Mouse (Mus musculus) mature B cell (primary cell): ENCODE measurements around the gene Enkur.

Source experiments
- in situ Hi-C: fragments of 300-500 bp; cut with MboI; formaldehyde crosslinking; loops from 2 replicates; pipeline ENCODE4 v1.14.3; 2019

Enkur gene

DNA sequence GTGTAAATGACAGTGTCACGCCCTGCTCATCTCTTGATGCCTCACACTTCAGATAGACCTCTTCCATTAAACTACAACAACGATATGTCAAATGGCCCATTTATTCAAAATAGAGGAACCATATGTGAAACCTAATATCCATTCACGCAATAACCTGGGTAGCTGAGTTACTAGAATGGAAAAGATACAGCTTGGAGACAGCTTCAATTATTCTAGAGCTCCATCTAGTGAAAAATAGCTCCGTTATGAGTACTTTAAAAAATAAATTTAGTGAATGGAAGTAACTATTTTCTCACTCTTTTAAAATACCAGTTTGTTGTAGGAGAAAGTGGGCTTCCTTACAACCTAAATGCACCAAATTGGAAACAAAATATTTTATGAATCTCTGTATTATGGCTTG, 16.6 kb downstream of the Enkur start:
- in situ Hi-C loops, result loop anchor here (10.0 kb wide), 1 partner anchor 294 kb away; no protein-coding TSS in a partner anchor

GRCm38 (mm10) chr2:21187576-21187975, 17.6 kb downstream of the Enkur start:
- in situ Hi-C loops, result loop anchor here (10.0 kb wide), 1 partner anchor 293 kb away; no protein-coding TSS in a partner anchor

DNA sequence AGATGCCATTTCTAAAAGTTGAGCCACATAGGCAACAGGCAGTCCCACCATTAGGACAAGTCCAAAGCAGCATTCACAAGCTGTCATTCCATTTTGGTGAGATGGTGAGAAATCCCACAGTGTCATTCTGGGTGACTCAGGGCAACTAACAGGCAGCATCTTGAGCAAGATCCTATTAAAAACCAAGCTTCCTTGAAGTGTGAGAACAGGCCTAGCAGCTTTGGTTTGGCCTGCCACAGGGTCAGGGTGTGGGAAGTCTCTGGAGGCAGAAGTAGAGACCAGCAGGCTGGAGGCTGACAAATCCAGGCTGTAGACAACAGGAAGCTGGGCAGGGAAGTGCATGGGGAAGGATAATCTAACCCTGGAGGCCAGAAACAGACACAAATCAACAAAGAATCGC, 22.4 kb downstream of the Enkur start:
- in situ Hi-C loops, result loop anchor here (10.0 kb wide), 1 partner anchor 288 kb away; no protein-coding TSS in a partner anchor

- in situ Hi-C loops, result no loop called here
Observed at GRCm38 (mm10) chr2:21179136-21179535, 26.0 kb downstream of the Enkur start.

DNA sequence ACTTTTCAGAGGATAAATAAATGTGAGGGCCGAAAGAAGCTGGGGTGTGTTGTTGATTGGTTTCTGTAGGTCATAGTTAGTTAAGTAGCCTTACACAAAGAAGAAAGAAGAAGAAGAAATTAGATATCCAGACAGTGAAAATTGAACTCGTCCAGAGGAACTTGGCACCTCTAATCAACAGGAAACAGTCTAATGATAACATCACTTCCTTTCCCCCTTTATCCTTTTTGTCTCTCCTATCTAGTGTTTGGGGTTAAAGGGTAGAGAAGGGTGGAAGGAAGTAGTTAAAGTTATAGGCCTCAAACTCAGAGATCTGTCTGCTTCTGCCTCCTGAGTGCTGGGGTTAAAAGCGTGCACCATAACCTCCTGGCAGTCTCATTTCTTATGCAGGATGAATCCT, 32.4 kb downstream of the Enkur start:
- in situ Hi-C loops, result no loop called here

GRCm38 (mm10) chr2:21167916-21168315, 37.2 kb downstream of the Enkur start:
- in situ Hi-C loops, result no loop called here

GRCm38 (mm10) chr2:21164296-21164695, 40.9 kb downstream of the Enkur start:
- in situ Hi-C loops, result no loop called here

GRCm38 (mm10) chr2:21153469-21153868, 51.7 kb downstream of the Enkur start:
- in situ Hi-C loops, result no loop called here

GRCm38 (mm10) chr2:21147169-21147568, 58.0 kb downstream of the Enkur start:
- in situ Hi-C loops, result no loop called here

DNA sequence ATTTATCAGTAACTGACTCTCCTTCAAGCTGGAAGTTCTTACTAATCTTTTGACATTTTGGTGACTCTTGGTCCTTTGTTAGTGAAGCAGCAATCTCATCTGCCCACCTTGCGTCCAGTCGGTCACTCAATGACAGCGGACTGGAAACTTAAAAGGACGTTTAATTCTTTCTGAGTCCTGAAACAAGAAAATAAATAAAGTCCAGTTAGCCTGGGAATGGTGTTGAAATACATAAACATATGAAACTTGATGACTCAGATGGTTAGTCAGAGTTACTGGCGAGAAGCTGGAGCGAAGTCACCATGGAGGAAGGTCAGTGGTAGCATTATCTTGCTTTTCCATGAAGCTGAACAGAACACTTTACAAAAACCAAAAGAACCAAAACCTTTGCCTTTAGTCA, 58.7 kb downstream of the Enkur start:
- in situ Hi-C loops, result no loop called here

- in situ Hi-C loops, result no loop called here
Observed at GRCm38 (mm10) chr2:21142616-21143015, 62.5 kb downstream of the Enkur start.

DNA sequence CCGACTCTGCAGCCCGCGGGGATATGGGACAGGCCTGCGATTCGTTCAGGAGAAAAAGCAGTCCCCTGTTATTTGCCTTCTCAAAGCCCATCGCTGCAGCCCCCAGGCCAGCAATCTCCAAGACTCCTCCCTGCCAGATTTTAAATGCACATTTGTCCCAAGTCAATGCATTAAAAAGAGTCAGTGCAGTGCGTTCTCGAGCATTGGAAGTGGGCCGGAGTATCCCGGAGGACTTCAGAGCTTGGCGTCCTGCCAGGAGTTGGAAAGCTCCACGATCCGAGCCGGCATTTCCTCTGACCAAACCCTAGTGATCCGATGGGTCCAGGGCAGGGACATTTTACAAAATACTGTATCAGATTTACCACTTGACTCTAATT, 63.0 kb downstream of the Enkur start:
- in situ Hi-C loops, result no loop called here

- in situ Hi-C loops, result no loop called here
Observed at GRCm38 (mm10) chr2:21141520-21142203, 63.5 kb downstream of the Enkur start.

GRCm38 (mm10) chr2:21141189-21141519, 64.0 kb downstream of the Enkur start:
- in situ Hi-C loops, result no loop called here
